ENCODE assay signal across 8 mouse cellular contexts in genomic region chr4:155811929-155812664, GRCm38 (mm10). TPM values are rescaled to one million over a fixed set of nuclear protein-coding genes. Genes with fewer than 3 reads are reported as not detected.
DNase-seq lines count a peak whose midpoint lies in the region; ATAC-seq lines count a peak whose summit lies in the region.

Gene Ccnl2, plus strand, starts transcription at chr4:155812489.

- ATAC-seq in megakaryocyte progenitor cell, adult 5-6 weeks (replicated peaks; ENCODE audit: poor library complexity), result peak; percentile 99

- DNase-seq in adipocyte (ENCODE audit: low spot score), result peak; percentile 95
- DNase-seq in embryo, embryonic 10 days (ENCODE audit: low spot score), result peak; percentile 97
- peak; percentile 91 for DNase-seq in gastrocnemius, postnatal 10 days
- DNase-seq in induced T-regulatory cell, adult 2 months (ENCODE audit: low read depth), result peak; percentile 98
- DNase-seq in left cerebral cortex, adult 9 months (ENCODE audit: low spot score in 2 of 2), result peak; percentile 85 to 91
- DNase-seq in right cerebral cortex, postnatal 14 days, result peak; percentile 94
- DNase-seq in urinary bladder, postnatal 36 days (ENCODE audit: low spot score in 2 of 2), result peak; percentile 89 to 94

RNA-seq across cellular contexts. Expression of gene Ccnl2, which starts in this region (rescaled TPM):
- 10 to 100 TPM; 31.0 to 47.8 TPM for total RNA-seq in gastrocnemius, postnatal 10 days (2021)
- total RNA-seq in megakaryocyte progenitor cell, adult 5-6 weeks (2015), result 54.0 and 63.6 TPM in 2 replicates
- total RNA-seq in megakaryocyte progenitor cell, adult 5-6 weeks (2017), result 80.8 and 88.0 TPM in 2 replicates

Comparison
In these comparisons a context has a peak if more than half of its experiments do, and no peak if none do; other contexts are left out.
1. Peak in every context shown above with its lines: DNase-seq and ATAC-seq.